Mouse (Mus musculus): Measurements from ENCODE around the gene Ogg1. TPM values are rescaled to one million over a fixed set of nuclear protein-coding genes. Genes with fewer than 3 reads are reported as not detected.
"Not testable (repeated sequence)": the region's sequence is repeated elsewhere in the genome, so short reads cannot be mapped to it uniquely, and the experiment has no call there.

Gene Ogg1
- polyA plus RNA-seq, 1 experiment: 30.0 TPM

- TF ChIP-seq CTCF (IDR thresholded peaks at IDR 0.05; ENCODE audit: control insufficient read depth, insufficient read depth, insufficient replicate concordance, low read depth, low read length) (no peak), POLR2A (IDR thresholded peaks at IDR 0.05; ENCODE audit: control insufficient read depth, low read depth, low read length) (no peak)
- H3K27me3 ChIP-seq (ENCODE audit: control insufficient read depth, insufficient read depth, low read length): no peaks in the 10 kb centered on the region
- peaks cover 3% of the 10 kb centered on the region for H3K36me3 ChIP-seq (ENCODE audit: control insufficient read depth, insufficient read depth, low read length)
- H3K27ac ChIP-seq (ENCODE audit: control insufficient read depth, insufficient read depth, low read depth, low read length): no peak overlapping the region
- H3K4me3 ChIP-seq (ENCODE audit: control insufficient read depth, low read depth, low read length): no peak overlapping the region
- no peaks in the 10 kb centered on the region; the same call in 1 of the 2 replicates for H3K4me1 ChIP-seq (ENCODE audit: control insufficient read depth, insufficient read depth, low read length)
Observed at GRCm38 (mm10) chr6:113330547-113330946, 3.8 kb downstream of the Ogg1 start.

DNA sequence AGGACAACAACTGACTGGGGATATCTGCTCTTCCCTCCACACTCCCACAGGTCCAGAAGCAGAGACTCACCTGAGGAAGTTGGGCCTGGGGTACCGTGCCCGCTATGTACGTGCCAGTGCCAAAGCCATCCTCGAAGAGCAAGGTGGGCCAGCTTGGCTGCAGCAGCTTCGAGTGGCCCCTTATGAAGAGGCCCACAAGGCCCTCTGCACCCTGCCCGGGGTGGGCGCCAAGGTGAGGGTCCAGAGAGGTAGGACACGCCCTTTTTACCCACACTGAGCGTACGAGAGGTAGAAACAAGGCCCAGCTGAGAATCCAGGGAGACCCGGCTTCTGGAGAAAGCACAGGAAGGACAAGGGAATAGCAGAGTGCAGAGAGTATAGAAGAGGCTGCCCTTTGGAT is 4.9 kb downstream of the Ogg1 start:
- no peak overlapping the region for H3K27ac ChIP-seq (ENCODE audit: control insufficient read depth, insufficient read depth, low read depth, low read length)
- peaks cover 5% of the 10 kb centered on the region for H3K36me3 ChIP-seq (ENCODE audit: control insufficient read depth, insufficient read depth, low read length)
- H3K4me1 ChIP-seq (ENCODE audit: control insufficient read depth, insufficient read depth, low read length): no peaks in the 10 kb centered on the region; the same call in 1 of the 2 replicates
- no peak for TF ChIP-seq POLR2A (IDR thresholded peaks at IDR 0.05; ENCODE audit: control insufficient read depth, low read depth, low read length)
- TF ChIP-seq CTCF (IDR thresholded peaks at IDR 0.05; ENCODE audit: control insufficient read depth, insufficient read depth, insufficient replicate concordance, low read depth, low read length): no peak
- no peaks in the 10 kb centered on the region for H3K27me3 ChIP-seq (ENCODE audit: control insufficient read depth, insufficient read depth, low read length)
- no peak overlapping the region for H3K4me3 ChIP-seq (ENCODE audit: control insufficient read depth, low read depth, low read length)

DNA sequence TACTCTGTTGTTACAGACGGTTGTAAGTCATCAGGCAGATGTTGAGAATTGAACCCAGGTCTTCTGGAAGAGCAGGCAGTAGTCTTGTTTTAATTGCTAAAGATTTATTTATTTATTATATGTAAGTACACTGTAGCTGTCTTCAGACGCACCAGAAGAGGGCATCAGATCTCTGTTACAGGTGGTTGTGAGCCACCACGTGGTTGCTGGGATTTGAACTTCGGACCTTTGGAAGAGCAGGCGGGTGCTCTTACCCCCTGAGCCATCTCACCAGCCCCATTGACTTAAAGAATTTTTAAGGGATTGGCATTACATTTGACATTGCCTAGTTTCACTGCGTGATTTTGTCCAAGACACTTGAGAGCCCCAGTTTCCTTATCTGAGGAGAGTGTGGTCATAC is 6.0 kb downstream of the Ogg1 start:
- not testable (repeated sequence) for H3K4me1 ChIP-seq (ENCODE audit: control insufficient read depth, insufficient read depth, low read length); H3K27me3 ChIP-seq (ENCODE audit: control insufficient read depth, insufficient read depth, low read length); H3K36me3 ChIP-seq (ENCODE audit: control insufficient read depth, insufficient read depth, low read length); H3K4me3 ChIP-seq (ENCODE audit: control insufficient read depth, low read depth, low read length); H3K27ac ChIP-seq (ENCODE audit: control insufficient read depth, insufficient read depth, low read depth, low read length)

DNA sequence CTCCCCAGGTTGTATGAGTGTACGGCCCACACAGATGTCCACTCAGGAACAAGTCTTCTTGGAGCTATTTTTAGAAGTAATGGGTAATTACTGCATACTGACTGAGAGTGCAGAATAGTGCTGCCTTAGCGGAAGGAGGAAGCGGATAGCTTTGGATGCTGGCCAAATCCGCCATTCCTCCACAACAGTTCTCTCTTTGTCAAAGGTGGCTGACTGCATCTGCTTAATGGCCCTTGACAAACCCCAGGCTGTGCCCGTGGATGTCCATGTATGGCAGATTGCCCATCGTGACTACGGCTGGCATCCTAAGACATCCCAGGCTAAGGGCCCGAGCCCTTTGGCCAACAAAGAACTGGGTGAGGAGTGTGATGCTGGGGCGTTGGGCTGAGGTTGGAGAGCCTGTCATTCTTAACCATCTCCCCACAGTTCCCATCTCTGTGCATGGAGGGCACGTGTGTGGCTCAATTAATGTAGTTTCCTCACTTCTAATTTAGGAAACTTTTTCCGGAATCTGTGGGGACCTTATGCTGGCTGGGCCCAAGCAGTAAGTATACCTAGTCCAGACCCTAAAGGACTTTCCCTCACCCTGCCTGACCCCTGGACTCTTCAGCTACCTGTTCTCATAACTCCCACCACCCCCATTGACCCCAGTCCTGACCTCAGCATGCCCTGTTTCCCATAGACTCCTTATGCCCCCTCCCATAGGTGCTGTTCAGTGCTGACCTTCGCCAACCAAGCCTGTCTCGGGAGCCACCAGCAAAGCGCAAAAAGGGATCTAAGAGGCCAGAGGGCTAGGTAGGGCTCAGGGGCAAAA is 6.6 kb downstream of the Ogg1 start:
- Histone ChIP-seq H3K4me1 (ENCODE audit: control insufficient read depth, insufficient read depth, low read length) (no peaks in the 10 kb centered on the region; the same call in 1 of the 2 replicates), H3K27me3 (ENCODE audit: control insufficient read depth, insufficient read depth, low read length) (no peaks in the 10 kb centered on the region), H3K4me3 (ENCODE audit: control insufficient read depth, low read depth, low read length) (no peak overlapping the region), H3K36me3 (ENCODE audit: control insufficient read depth, insufficient read depth, low read length) (peaks cover 5% of the 10 kb centered on the region), H3K27ac (ENCODE audit: control insufficient read depth, insufficient read depth, low read depth, low read length) (no peak overlapping the region)
- TF ChIP-seq CTCF (IDR thresholded peaks at IDR 0.05; ENCODE audit: control insufficient read depth, insufficient read depth, insufficient replicate concordance, low read depth, low read length): no peak
- no peak for TF ChIP-seq POLR2A (IDR thresholded peaks at IDR 0.05; ENCODE audit: control insufficient read depth, low read depth, low read length)

DNA sequence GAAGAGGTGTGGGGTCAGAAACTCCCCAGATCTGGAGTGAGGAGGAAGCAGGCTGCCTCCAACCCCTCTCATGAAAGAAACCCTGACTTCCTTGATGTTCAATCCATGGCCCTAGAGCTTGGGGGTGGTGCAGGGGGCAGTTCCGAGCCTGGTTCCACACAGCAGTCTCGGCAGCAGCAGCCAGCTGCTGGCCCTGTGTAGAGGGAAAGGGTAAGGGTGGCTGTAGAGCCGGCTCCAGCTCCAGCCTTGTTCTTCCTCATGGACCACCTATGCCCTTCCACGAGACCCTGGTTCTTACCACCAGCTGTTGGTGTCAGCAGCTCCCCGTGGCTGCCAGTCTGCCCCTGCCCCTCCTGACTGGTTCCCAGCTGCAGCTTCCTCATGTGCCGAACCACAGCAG is 7.4 kb downstream of the Ogg1 start:
- TF ChIP-seq POLR2A (IDR thresholded peaks at IDR 0.05; ENCODE audit: control insufficient read depth, low read depth, low read length): no peak
- Histone ChIP-seq H3K36me3 (ENCODE audit: control insufficient read depth, insufficient read depth, low read length) (peaks cover 5% of the 10 kb centered on the region), H3K4me1 (ENCODE audit: control insufficient read depth, insufficient read depth, low read length) (no peaks in the 10 kb centered on the region), H3K27me3 (ENCODE audit: control insufficient read depth, insufficient read depth, low read length) (no peaks in the 10 kb centered on the region), H3K4me3 (ENCODE audit: control insufficient read depth, low read depth, low read length) (no peak overlapping the region), H3K27ac (ENCODE audit: control insufficient read depth, insufficient read depth, low read depth, low read length) (no peak overlapping the region; the same call in 1 of the 2 replicates)

- TF ChIP-seq POLR2A (IDR thresholded peaks at IDR 0.05; ENCODE audit: control insufficient read depth, low read depth, low read length) (no peak), CTCF (IDR thresholded peaks at IDR 0.05; ENCODE audit: control insufficient read depth, insufficient read depth, insufficient replicate concordance, low read depth, low read length) (no peak)
- Histone ChIP-seq H3K27me3 (ENCODE audit: control insufficient read depth, insufficient read depth, low read length) (no peaks in the 10 kb centered on the region), H3K36me3 (ENCODE audit: control insufficient read depth, insufficient read depth, low read length) (peaks cover 5% of the 10 kb centered on the region), H3K4me3 (ENCODE audit: control insufficient read depth, low read depth, low read length) (no peak overlapping the region), H3K27ac (ENCODE audit: control insufficient read depth, insufficient read depth, low read depth, low read length) (no peak overlapping the region), H3K4me1 (ENCODE audit: control insufficient read depth, insufficient read depth, low read length) (no peaks in the 10 kb centered on the region)
Observed at GRCm38 (mm10) chr6:113336852-113337620, 10.3 kb downstream of the Ogg1 start.

DNA sequence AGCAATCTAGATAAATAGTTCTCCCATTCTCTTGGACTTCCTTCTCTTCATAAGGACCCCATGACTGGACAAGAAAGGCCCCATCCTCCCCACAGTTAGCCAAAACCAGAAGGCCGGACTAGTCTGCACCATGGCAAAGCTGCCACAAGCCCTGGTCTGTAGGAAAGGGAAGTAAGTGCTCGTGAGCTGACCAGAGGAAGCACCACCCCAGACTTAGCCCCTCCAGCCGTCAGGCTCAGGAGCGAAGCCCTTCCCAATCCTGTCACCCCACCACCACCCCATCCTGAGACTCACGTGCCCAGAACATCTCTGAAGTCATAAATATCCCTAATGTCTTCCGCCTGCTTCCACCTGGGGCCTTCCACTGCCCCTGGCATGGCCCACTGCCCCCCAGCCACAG is 14.8 kb downstream of the Ogg1 start:
- Histone ChIP-seq H3K27me3 (ENCODE audit: control insufficient read depth, insufficient read depth, low read length) (no peaks in the 10 kb centered on the region), H3K36me3 (ENCODE audit: control insufficient read depth, insufficient read depth, low read length) (no peaks in the 10 kb centered on the region), H3K27ac (ENCODE audit: control insufficient read depth, insufficient read depth, low read depth, low read length) (no peak overlapping the region), H3K4me1 (ENCODE audit: control insufficient read depth, insufficient read depth, low read length) (peaks cover 5% of the 10 kb centered on the region), H3K4me3 (ENCODE audit: control insufficient read depth, low read depth, low read length) (no peak overlapping the region)
- TF ChIP-seq CTCF (IDR thresholded peaks at IDR 0.05; ENCODE audit: control insufficient read depth, insufficient read depth, insufficient replicate concordance, low read depth, low read length): no peak
- TF ChIP-seq POLR2A (IDR thresholded peaks at IDR 0.05; ENCODE audit: control insufficient read depth, low read depth, low read length): no peak
